ENCODE assay signal across 14 mouse cellular contexts in genomic region chr17:17834896-17835295, GRCm38 (mm10). TPM values are rescaled to one million over a fixed set of nuclear protein-coding genes. Genes with fewer than 3 reads are reported as not detected.
A peak's percentile ranks its signal among the peaks of the same experiment; 100 is the strongest.
DNase-seq lines count a peak whose midpoint lies in the region; ATAC-seq lines count a peak whose summit lies in the region.
"Had no signal": no experiment of that assay in that cellular context is flagged by ENCODE, and none has a peak within 500 bp of the region (broad histone marks: within the 10 kb centered on the region; RNA-seq: fewer than 3 reads in every experiment).

No protein-coding gene starts in this region.

- H3K36me3 ChIP-seq in limb, embryonic 12.5 days: peaks cover 82% of the 10 kb centered on the region
- peaks cover 94% of the 10 kb centered on the region for H3K36me3 ChIP-seq in limb, embryonic 10.5 days

- H3K4me3 ChIP-seq in limb, embryonic 12.5 days (replicated peaks): no peak overlapping the region
- H3K4me3 ChIP-seq in limb, embryonic 10.5 days: no peak overlapping the region
- H3K4me3 ChIP-seq: hindbrain, embryonic 15.5 days had no signal

- H3K9me3 ChIP-seq in limb, embryonic 12.5 days: no peaks in the 10 kb centered on the region
- H3K9me3 ChIP-seq in limb, embryonic 10.5 days (replicated peaks): no peaks in the 10 kb centered on the region
- H3K9me3 ChIP-seq: hindbrain, embryonic 15.5 days had no signal

- H3K9ac ChIP-seq in limb, embryonic 12.5 days (replicated peaks): no peak overlapping the region
- H3K9ac ChIP-seq: hindbrain, embryonic 15.5 days had no signal

- H3K4me2 ChIP-seq in limb, embryonic 12.5 days: peak overlapping the region; percentile 19
- H3K4me2 ChIP-seq: hindbrain, embryonic 15.5 days had no signal

- H3K4me1 ChIP-seq in limb, embryonic 12.5 days (replicated peaks): peaks cover 78% of the 10 kb centered on the region
- peaks cover 74% of the 10 kb centered on the region for H3K4me1 ChIP-seq in limb, embryonic 10.5 days

- ATAC-seq in limb, embryonic 12.5 days (ENCODE audit: insufficient number of reproducible peaks, insufficient read depth, low FRiP score, low TSS enrichment, low read depth): no peak
- ATAC-seq in megakaryocyte progenitor cell, adult 5-6 weeks (replicated peaks; ENCODE audit: poor library complexity): no peak

- peak overlapping the region; percentile 24; the same call in 1 of the 2 replicates for H3K27ac ChIP-seq in limb, embryonic 12.5 days
- no peak overlapping the region for H3K27ac ChIP-seq in limb, embryonic 10.5 days
- H3K27ac ChIP-seq: hindbrain, embryonic 15.5 days had no signal

- WGBS in limb, embryonic 12.5 days: 3% methylated on average over 1 of the region's 1 CpGs
- WGBS in limb, embryonic 10.5 days: 30% methylated on average over 1 of the region's 1 CpGs

- DNase-seq in limb, embryonic 10.5 days (ENCODE audit: low spot score): no peak
- DNase-seq in embryo, embryonic 11 days: peak; percentile 49
- DNase-seq in kidney, adult 9 months: peak; percentile 47
- peak; percentile 70 for DNase-seq in lung, postnatal 14 days
- DNase-seq in cerebellum, adult 11 months: no peak
- no peak for DNase-seq in gastrocnemius, postnatal 25 days
- DNase-seq: thymus, postnatal 36 days had no signal

- no peaks in the 10 kb centered on the region for H3K27me3 ChIP-seq in limb, embryonic 12.5 days
- no peaks in the 10 kb centered on the region for H3K27me3 ChIP-seq in limb, embryonic 10.5 days (ENCODE audit: low read depth, poor library complexity, severe bottlenecking)
- H3K27me3 ChIP-seq: hindbrain, embryonic 15.5 days had no signal

RNA-seq across cellular contexts. Expression of gene Spaca6, which starts 7.9 kb away (rescaled TPM):
- polyA plus RNA-seq in limb, embryonic 12.5 days (2016; fragmentation: Nextera tagmentation; extraction: Ambion mirVana): 62.7 and 62.8 TPM in 2 replicates
- 55.0 and 75.1 TPM in 2 replicates for polyA plus RNA-seq in limb, embryonic 10.5 days (2016; fragmentation: Nextera tagmentation; extraction: Ambion mirVana)
- total RNA-seq in megakaryocyte progenitor cell, adult 5-6 weeks (2015): 1.1 and 3.4 TPM in 2 replicates
- 1.0 and 1.5 TPM in 2 replicates for total RNA-seq in megakaryocyte progenitor cell, adult 5-6 weeks (2017)
- total RNA-seq in gastrocnemius, postnatal 25 days (2021): 10 to 100 TPM in 1 of 2 experiments, 1 to 10 TPM in 1; 7.0 to 15.8 TPM

RNA-seq across cellular contexts. Expression of gene Has1, which starts 20.1 kb away (rescaled TPM):
- 1.5 and 1.8 TPM in 2 replicates for polyA plus RNA-seq in limb, embryonic 12.5 days (2016; fragmentation: Nextera tagmentation; extraction: Ambion mirVana)
- polyA plus RNA-seq in limb, embryonic 10.5 days (2016; fragmentation: Nextera tagmentation; extraction: Ambion mirVana): 1.2 and 2.1 TPM in 2 replicates
- not detected in 2 replicates for total RNA-seq in megakaryocyte progenitor cell, adult 5-6 weeks (2015)
- not detected in 2 replicates for total RNA-seq in megakaryocyte progenitor cell, adult 5-6 weeks (2017)
- total RNA-seq in gastrocnemius, postnatal 25 days (2021): under 1 TPM; 0.15 to 0.40 TPM
- total RNA-seq: megakaryocyte, adult 5-6 weeks; MEL had no signal

RNA-seq across cellular contexts. Expression of gene Fpr1, which starts 48.8 kb away (rescaled TPM):
- not detected in 2 replicates for polyA plus RNA-seq in limb, embryonic 12.5 days (2016; fragmentation: Nextera tagmentation; extraction: Ambion mirVana)
- polyA plus RNA-seq in limb, embryonic 10.5 days (2016; fragmentation: Nextera tagmentation; extraction: Ambion mirVana): not detected in 2 replicates
- 1.8 and 2.3 TPM in 2 replicates for total RNA-seq in megakaryocyte progenitor cell, adult 5-6 weeks (2015)
- total RNA-seq in megakaryocyte progenitor cell, adult 5-6 weeks (2017): 1.4 and 1.5 TPM in 2 replicates
- total RNA-seq in gastrocnemius, postnatal 25 days (2021): not detected
- total RNA-seq: left cerebral cortex, adult 8-10 months; MEL had no signal
- polyA plus RNA-seq: neural tube, embryonic 11.5 days had no signal

RNA-seq across cellular contexts. Expression of gene Fpr2, which starts 52.7 kb away (rescaled TPM):
- polyA plus RNA-seq in limb, embryonic 12.5 days (2016; fragmentation: Nextera tagmentation; extraction: Ambion mirVana): not detected in 2 replicates
- 0.16 TPM in 1 of 2 replicates, not detected in the other for polyA plus RNA-seq in limb, embryonic 10.5 days (2016; fragmentation: Nextera tagmentation; extraction: Ambion mirVana)
- total RNA-seq in megakaryocyte progenitor cell, adult 5-6 weeks (2015): 12.1 and 17.4 TPM in 2 replicates
- total RNA-seq in megakaryocyte progenitor cell, adult 5-6 weeks (2017): 3.3 and 4.9 TPM in 2 replicates
- not detected for total RNA-seq in gastrocnemius, postnatal 25 days (2021)
- total RNA-seq: left cerebral cortex, adult 8-10 months; MEL had no signal
- polyA plus RNA-seq: hindbrain, embryonic 15.5 days; neural tube, embryonic 11.5 days had no signal

RNA-seq across cellular contexts. Expression of gene Fpr3, which starts 52.8 kb away (rescaled TPM):
- not detected in 2 replicates for polyA plus RNA-seq in limb, embryonic 12.5 days (2016; fragmentation: Nextera tagmentation; extraction: Ambion mirVana)
- not detected in 2 replicates for polyA plus RNA-seq in limb, embryonic 10.5 days (2016; fragmentation: Nextera tagmentation; extraction: Ambion mirVana)
- total RNA-seq in megakaryocyte progenitor cell, adult 5-6 weeks (2015): not detected in 2 replicates
- total RNA-seq in megakaryocyte progenitor cell, adult 5-6 weeks (2017): not detected in 2 replicates
- total RNA-seq in gastrocnemius, postnatal 25 days (2021): not detected
- total RNA-seq: left cerebral cortex, adult 8-10 months; megakaryocyte, adult 5-6 weeks; MEL had no signal
- polyA plus RNA-seq: hindbrain, embryonic 15.5 days; neural tube, embryonic 11.5 days had no signal

Comparison
In these comparisons a context has a peak if more than half of its experiments do, and no peak if none do; other contexts are left out.
1. DNase-seq: peak in embryo, embryonic 11 days (single experiment), kidney, adult 9 months (single experiment) and lung, postnatal 14 days (single experiment); none in limb, embryonic 10.5 days (single experiment), cerebellum, adult 11 months (single experiment) and gastrocnemius, postnatal 25 days (single experiment).